Mouse (Mus musculus): Measurements from ENCODE around the gene Nap1l5.

- TF ChIP-seq CTCF (conservative IDR thresholded peaks at IDR 0.05 in 1 of 2, IDR thresholded peaks at IDR 0.05 in 1 of 2; ENCODE audit: low read depth in 2 of 2, low read length in 2 of 2) (no peak), RCOR1 (conservative IDR thresholded peaks at IDR 0.05; ENCODE audit: low read depth, low read length) (no peak), SIN3A (IDR thresholded peaks at IDR 0.05; ENCODE audit: low read length) (no peak)
These were observed 27.3 kb downstream of the Nap1l5 start for GRCm38 (mm10) chr6:58879572-58879971.

All from CH12.LX (cell line).